Mouse (Mus musculus) lung, adult 2 months (tissue): Measurements from ENCODE around the gene Rnf144b.

Source experiments
- CTCF ChIP-seq: fragments of 200-500 bp; IDR thresholded peaks from 2 replicates; pipeline ENCODE4 v1.5.1; 2011; ENCODE audit warnings: mild to moderate bottlenecking, low read length, control low read depth; ENCODE audit not compliant: insufficient read depth
- POLR2A ChIP-seq: fragments of 200-500 bp; IDR thresholded peaks from 2 replicates; pipeline ENCODE4 v1.6.1; 2011; ENCODE audit warnings: low read depth, mild to moderate bottlenecking, control low read depth, low read length, borderline replicate concordance; ENCODE audit errors: extremely low read depth

- TF ChIP-seq POLR2A (no peak), CTCF (no peak)
These were observed 126.0 kb downstream of the Rnf144b start for GRCm38 (mm10) chr13:47248289-47249010.
